Mouse (Mus musculus) urinary bladder, postnatal 10 days (tissue): Measurements from ENCODE around the gene Ccnb2.

Experiments used
- DNase-seq: peaks from one replicate; pipeline ENCODE4 v3.0.0; 2022; ENCODE audit warnings: low spot score

Ccnb2 gene

GRCm38 (mm10) chr9:70383750-70384149 lies 37.6 kb downstream of the Ccnb2 start:
- DNase-seq, result no peak

GRCm38 (mm10) chr9:70382091-70382490 lies 39.3 kb downstream of the Ccnb2 start:
- no peak for DNase-seq

DNA sequence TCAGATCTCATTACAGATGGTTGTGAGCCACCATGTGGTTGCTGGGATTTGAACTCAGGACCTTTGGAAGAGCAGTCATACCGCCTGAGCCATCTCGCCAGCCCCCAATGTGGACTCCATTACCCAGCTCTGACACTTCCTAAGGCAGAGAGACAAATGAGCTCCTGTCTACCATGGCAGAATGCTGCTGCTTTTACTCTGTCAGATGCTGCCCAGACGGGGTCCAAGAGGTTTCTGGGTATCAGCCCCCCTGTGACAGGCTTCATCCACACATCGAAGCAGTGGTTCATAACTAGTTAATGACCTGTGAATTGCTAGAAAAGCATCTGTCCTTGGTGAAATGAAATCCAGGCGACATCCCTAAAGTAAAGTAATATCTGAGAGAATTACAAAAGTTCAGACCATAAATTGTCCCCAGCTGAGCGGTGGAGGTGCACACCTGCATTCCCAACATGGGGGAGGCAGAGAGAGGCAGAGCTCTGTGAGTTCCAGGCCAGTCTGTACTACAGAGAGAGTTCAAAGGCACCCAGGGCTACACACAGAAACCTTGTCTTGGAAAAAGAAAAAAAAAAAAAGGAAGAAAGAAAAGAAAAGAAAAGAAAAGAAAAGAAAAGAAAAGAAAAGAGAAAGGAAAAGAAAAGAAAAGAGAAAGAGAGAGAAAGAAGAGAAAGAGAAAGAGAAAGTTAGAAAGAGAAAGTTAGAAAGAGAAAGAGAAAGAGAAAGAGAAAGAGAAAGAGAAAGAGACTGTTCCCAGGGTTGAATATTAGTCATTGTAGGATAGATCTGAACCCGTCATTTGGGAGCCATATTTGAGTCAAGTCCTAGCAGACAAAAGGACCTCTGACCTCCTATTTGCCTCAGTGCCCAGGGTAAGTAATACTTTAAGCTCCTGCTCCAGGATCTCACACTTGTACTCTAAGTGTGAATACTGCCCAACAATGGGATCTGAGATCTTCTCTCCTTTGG lies 41.6 kb downstream of the Ccnb2 start:
- DNase-seq, result no peak

- no peak for DNase-seq
Measured at GRCm38 (mm10) chr9:70371638-70372037, 49.7 kb downstream of the Ccnb2 start.

DNA sequence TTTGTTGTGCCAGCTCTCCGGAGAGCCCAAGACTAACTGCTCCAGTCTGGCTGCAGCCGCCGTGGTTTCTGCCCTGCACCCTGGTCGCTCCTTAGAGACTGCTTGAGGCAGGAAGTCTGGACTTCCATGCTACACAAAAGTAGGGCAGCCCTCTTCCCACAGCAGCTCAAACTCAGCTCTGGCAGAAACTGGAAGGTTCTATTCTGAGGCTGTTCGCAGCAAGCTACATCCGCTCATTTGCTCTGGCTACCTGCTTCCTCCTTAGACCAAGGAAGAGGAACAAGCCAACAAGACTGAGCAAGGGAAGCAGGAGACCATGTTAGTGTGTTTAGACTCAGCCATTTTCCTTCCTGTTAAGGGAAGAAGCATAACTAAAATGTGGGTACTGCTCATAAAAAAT lies 54.4 kb downstream of the Ccnb2 start:
- DNase-seq, result no peak

GRCm38 (mm10) chr9:70365915-70366314 lies 55.4 kb downstream of the Ccnb2 start:
- no peak for DNase-seq

- DNase-seq, result no peak
Measured at GRCm38 (mm10) chr9:70364741-70365140, 56.6 kb downstream of the Ccnb2 start.

- DNase-seq, result no peak
Measured at GRCm38 (mm10) chr9:70359402-70360131, 61.8 kb downstream of the Ccnb2 start.
